Mouse (Mus musculus): ENCODE measurements around the gene Ccnb3. TPM values are rescaled to one million over a fixed set of nuclear protein-coding genes. Genes with fewer than 3 reads are reported as not detected.

Gene Ccnb3
- not detected in 2 replicates for polyA plus RNA-seq (2021; fragmentation: Nextera tagmentation)
- long read RNA-seq, experiment 1 = 0 reads
- long read RNA-seq, experiment 2 = 0 reads

DNA sequence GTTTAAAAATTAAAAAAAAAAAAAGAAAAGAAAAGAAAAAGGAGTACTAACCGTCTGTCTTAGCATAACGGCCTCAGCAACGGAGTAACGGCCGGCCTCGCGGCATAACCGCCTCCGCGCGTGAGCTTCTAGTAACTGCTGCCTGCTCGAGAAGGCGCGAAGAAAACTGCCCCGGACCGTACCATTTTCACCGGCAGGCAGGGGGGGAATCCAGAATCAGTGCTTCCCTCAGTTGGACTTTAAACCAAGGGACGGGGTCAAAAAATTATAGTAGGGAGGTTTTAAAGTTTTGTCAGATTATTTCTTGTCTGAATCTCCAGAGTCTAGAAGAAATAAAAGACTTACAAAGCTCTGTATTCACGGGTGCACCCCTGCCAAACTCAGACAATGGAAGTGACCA, at the start of gene Ccnb3:
Gene Ccnb3, minus strand, starts transcription at position 101 of the 400 bp plus-strand sequence.

GRCm38 (mm10) chrX:7067219-7067618, 25.8 kb upstream of the Ccnb3 start, which contains the start of gene Akap4:
TSS of gene Akap4 (plus strand) at chrX:7067519.

Other genes starting within 250 kb of the Ccnb3 start
- gene Akap4, start 25.9 kb upstream of the Ccnb3 start, polyA plus RNA-seq (2021; fragmentation: Nextera tagmentation) = not detected in 2 replicates

Measured in left cerebral cortex, adult 6 months (tissue).